Mouse (Mus musculus) liver, embryonic 14.5 days (tissue): Measurements from ENCODE around the gene Cyp2t4. TPM values are rescaled to one million over a fixed set of nuclear protein-coding genes. Genes with fewer than 3 reads are reported as not detected.

Experiments used
- ATAC-seq: fragments of 200-750 bp; cut with Nextera tagmentation; 2 replicates; pipeline ENCODE4 v1.8.0; 2017; ENCODE audit warnings: moderate number of reproducible peaks, mild to moderate bottlenecking, moderate library complexity; ENCODE audit not compliant: insufficient read depth
- DNase-seq, 3 experiments: peaks; one replicate each; pipeline ENCODE4 v3.0.0-alpha.2; 2012 to 2013; ENCODE audit warnings: low read depth in 3 of 3, low spot score in 3 of 3
- H3K27ac ChIP-seq: fragments of 300-500 bp; sonication (generic); 2 replicates; pipeline ENCODE4 v1.5.1; 2014; ENCODE audit warnings: moderate library complexity, mild to moderate bottlenecking, control low read depth, inconsistent platforms
- H3K27me3 ChIP-seq: fragments of 300-500 bp; sonication (generic); 2 replicates; pipeline ENCODE4 v1.6.1; 2014; ENCODE audit warnings: mild to moderate bottlenecking, low read length, moderate library complexity; ENCODE audit not compliant: control insufficient read depth, insufficient read depth
- H3K36me3 ChIP-seq: fragments of 300-500 bp; sonication (generic); replicated peaks from 2 replicates; pipeline ENCODE4 v1.6.1; 2014; ENCODE audit warnings: low read depth; ENCODE audit not compliant: control insufficient read depth, insufficient read depth
- H3K4me1 ChIP-seq, 2 experiments: fragments of 200-500 bp in 1 of 2; fragments of 300-500 bp in 1 of 2; sonication (generic) in 1 of 2; replicated peaks; 2 replicates each; pipeline ENCODE4 v1.6.1; 2012 to 2014; ENCODE audit warnings: antibody characterized with exemption in 1 of 2, inconsistent platforms in 1 of 2, low read length in 1 of 2; ENCODE audit not compliant: control insufficient read depth in 2 of 2, insufficient read depth in 2 of 2
- H3K4me2 ChIP-seq: fragments of 300-500 bp; sonication (generic); 2 replicates; pipeline ENCODE4 v1.6.1; 2014; ENCODE audit warnings: low read depth, mild to moderate bottlenecking, control low read depth, moderate library complexity
- H3K4me3 ChIP-seq, 2 experiments: fragments of 200-500 bp in 1 of 2; fragments of 300-500 bp in 1 of 2; sonication (generic) in 1 of 2; 2 replicates each; pipeline ENCODE4 v1.5.1; 2012 to 2014; ENCODE audit warnings: low read depth in 2 of 2, low read length in 2 of 2, mild to moderate bottlenecking in 2 of 2, control low read depth in 1 of 2, inconsistent platforms in 1 of 2, moderate library complexity in 1 of 2; ENCODE audit not compliant: insufficient read depth in 1 of 2
- H3K9ac ChIP-seq: fragments of 300-500 bp; sonication (generic); replicated peaks from 2 replicates; pipeline ENCODE4 v1.6.1; 2014; ENCODE audit warnings: mild to moderate bottlenecking, control low read depth, moderate library complexity
- H3K9me3 ChIP-seq: fragments of 300-500 bp; sonication (generic); 2 replicates; pipeline ENCODE4 v1.6.1; 2016; ENCODE audit warnings: low read length, mixed read lengths; ENCODE audit not compliant: control insufficient read depth
- CTCF ChIP-seq: IDR thresholded peaks from 2 replicates; pipeline ENCODE4 v1.5.1; 2016; ENCODE audit warnings: antibody characterized with exemption, low read depth, control low read depth
- EP300 ChIP-seq: IDR thresholded peaks from 2 replicates; pipeline ENCODE4 v1.6.1; 2016; ENCODE audit warnings: antibody characterized with exemption, low read depth
- WGBS: fragments of 180-500 bp; shearing (Covaris S2); extraction: QIAGEN DNeasy Blood & Tissue Kit; methylation state at CpG from one replicate; pipeline ENCODE4 v1.1.7; 2014; ENCODE audit not compliant: insufficient replicate concordance; 5-methylcytosine and 5-hydroxymethylcytosine counted together
- polyA plus RNA-seq, 2 experiments: library from polyadenylated mRNA; depleted of rRNA in 1 of 2; stranded (reverse) in 1 of 2; unstranded in 1 of 2; fragments of >200 nt; fragmentation: Nextera tagmentation in 1 of 2; extraction: Ambion mirVana in 1 of 2; gene quantifications; 2 replicates each; pipeline versions ENCODE4 v1.2.1 to v1.2.3; 2012 to 2014

Gene Cyp2t4
- polyA plus RNA-seq (2012; rRNA removed) (not detected in 2 replicates), polyA plus RNA-seq (2014; fragmentation: Nextera tagmentation; extraction: Ambion mirVana) (not detected in 2 replicates)

GRCm38 (mm10) chr7:27153205-27153764 is at the start of gene Cyp2t4:
Cyp2t4 (plus strand) TSS chr7:27153714.
- Histone ChIP-seq H3K9ac (no peak within 1 kb of the TSS), H3K27ac (no peak within 1 kb of the TSS), H3K36me3 (peaks cover under 1% of the 10 kb centered on the region), H3K4me1 (no peaks in the 10 kb centered on the region), H3K4me3 (no peak within 1 kb of the TSS), H3K27me3 (no peaks in the 10 kb centered on the region), H3K9me3 (no peaks in the 10 kb centered on the region), H3K4me2 (no peak within 1 kb of the TSS)
- WGBS = 66% methylated on average over 10 of the region's 10 CpGs
- DNase-seq = no peak
- no peak for ATAC-seq
- no peak for TF ChIP-seq EP300
- no peak for TF ChIP-seq CTCF

- no peaks in the 10 kb centered on the region for H3K4me1 ChIP-seq
- 54% methylated on average over 5 of the region's 5 CpGs for WGBS
- TF ChIP-seq CTCF (no peak), EP300 (no peak)
- DNase-seq (no peak), ATAC-seq (no peak)
- H3K4me2 ChIP-seq = no peak overlapping the region
- no peaks in the 10 kb centered on the region for H3K36me3 ChIP-seq
- H3K27ac ChIP-seq = no peak overlapping the region
- H3K27me3 ChIP-seq = no peaks in the 10 kb centered on the region
- H3K9me3 ChIP-seq = no peaks in the 10 kb centered on the region
- H3K9ac ChIP-seq = no peak overlapping the region
- H3K4me3 ChIP-seq = no peak overlapping the region
Measured at GRCm38 (mm10) chr7:27104882-27105281, 48.6 kb upstream of the Cyp2t4 start.

- H3K4me3 ChIP-seq = no peak overlapping the region
- H3K4me1 ChIP-seq = no peaks in the 10 kb centered on the region
- TF ChIP-seq EP300 = no peak
- TF ChIP-seq CTCF = no peak
- ATAC-seq (no peak), DNase-seq (no peak)
- no peaks in the 10 kb centered on the region for H3K9me3 ChIP-seq
- no peak overlapping the region for H3K27ac ChIP-seq
- H3K27me3 ChIP-seq = no peaks in the 10 kb centered on the region
- no peak overlapping the region for H3K9ac ChIP-seq
- no peak overlapping the region for H3K4me2 ChIP-seq
- no peaks in the 10 kb centered on the region for H3K36me3 ChIP-seq
Measured at GRCm38 (mm10) chr7:27110327-27110726, 43.2 kb upstream of the Cyp2t4 start.

- no peak overlapping the region for H3K9ac ChIP-seq
- H3K27ac ChIP-seq = no peak overlapping the region
- H3K27me3 ChIP-seq = no peaks in the 10 kb centered on the region
- no peak overlapping the region for H3K4me2 ChIP-seq
- no peaks in the 10 kb centered on the region for H3K4me1 ChIP-seq
- H3K4me3 ChIP-seq = no peak overlapping the region
- DNase-seq (no peak), ATAC-seq (no peak)
- TF ChIP-seq EP300 = no peak
- no peak for TF ChIP-seq CTCF
- no peaks in the 10 kb centered on the region for H3K36me3 ChIP-seq
- whole genome bisulfite sequencing = 59% methylated on average over 1 of the region's 1 CpGs
- H3K9me3 ChIP-seq = no peaks in the 10 kb centered on the region
Measured at GRCm38 (mm10) chr7:27111038-27111437, 42.5 kb upstream of the Cyp2t4 start.

GRCm38 (mm10) chr7:27111987-27112386 is 41.5 kb upstream of the Cyp2t4 start:
- no peak overlapping the region for H3K9ac ChIP-seq
- no peaks in the 10 kb centered on the region for H3K36me3 ChIP-seq
- no peaks in the 10 kb centered on the region for H3K4me1 ChIP-seq
- H3K9me3 ChIP-seq = no peaks in the 10 kb centered on the region
- H3K4me3 ChIP-seq = no peak overlapping the region
- ATAC-seq = no peak
- H3K4me2 ChIP-seq = no peak overlapping the region
- WGBS = 46% methylated on average over 3 of the region's 3 CpGs
- H3K27ac ChIP-seq = no peak overlapping the region
- no peaks in the 10 kb centered on the region for H3K27me3 ChIP-seq
- TF ChIP-seq EP300 = no peak
- no peak for TF ChIP-seq CTCF
- DNase-seq = no peak
